Mouse (Mus musculus) skeletal muscle tissue, postnatal 0 days (tissue): ENCODE data around the gene Trpc5. TPM values are rescaled to one million over a fixed set of nuclear protein-coding genes. Genes with fewer than 3 reads are reported as not detected.

ENCODE experiments used
- polyA plus RNA-seq: library from polyadenylated mRNA; unstranded; fragments of >200 nt; fragmentation: Nextera tagmentation; extraction: Ambion mirVana; gene quantifications from 2 replicates; pipeline ENCODE4 v1.2.1, GENCODE M21; 2015

Trpc5 gene
- 0.04 and 0.07 TPM in 2 replicates for polyA plus RNA-seq

DNA sequence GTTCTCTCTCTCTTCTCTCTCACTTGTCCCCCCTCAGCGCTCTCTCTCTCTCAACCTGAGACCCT is at the start of gene Trpc5:
Gene Trpc5 (minus strand): TSS at position 39 of the 65 bp plus-strand sequence.

DNA sequence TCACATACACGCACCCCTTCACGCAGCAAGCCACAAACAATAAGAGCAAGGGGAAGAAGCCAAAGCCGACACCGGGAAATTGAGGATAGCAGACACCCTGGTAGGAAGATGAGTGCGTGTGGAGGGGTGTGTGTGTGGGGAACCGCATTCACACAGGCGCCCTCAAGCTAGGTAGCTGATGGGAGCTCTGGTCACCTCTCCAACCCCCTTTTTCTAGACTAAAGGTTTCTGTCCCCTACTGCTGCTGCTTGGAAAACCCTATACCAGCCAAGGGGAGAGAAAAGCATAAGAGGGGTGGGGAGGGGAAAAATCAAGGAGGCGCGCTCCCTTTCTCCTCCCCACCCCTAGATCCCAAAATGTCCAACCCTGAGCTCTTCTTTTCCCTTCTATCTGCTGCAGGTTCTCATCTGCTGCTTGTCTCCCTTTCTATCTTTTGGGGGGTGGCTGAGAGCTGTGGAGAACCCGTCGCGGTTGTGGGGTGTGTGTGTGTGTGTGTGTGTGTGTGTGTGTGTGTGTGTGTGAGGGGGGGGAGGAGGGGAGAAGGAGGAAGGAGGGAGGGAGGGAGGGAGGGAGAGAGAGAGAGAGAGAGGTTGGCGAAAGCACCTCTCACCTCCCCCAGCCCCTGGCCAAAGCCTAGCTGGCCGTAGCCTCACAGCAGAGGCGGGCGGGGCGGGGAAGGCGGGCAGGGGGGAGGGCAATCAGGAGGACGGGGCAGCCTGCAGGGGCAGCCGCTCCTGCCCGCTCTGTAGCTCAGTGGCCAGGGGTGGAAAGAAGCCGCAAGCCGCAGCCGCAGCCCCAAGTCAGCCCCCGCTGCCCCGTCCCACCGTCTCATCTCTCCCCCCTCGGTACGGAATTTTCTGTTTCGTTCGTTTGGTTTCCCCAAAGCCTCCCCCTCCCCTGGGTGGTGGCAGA is 483 bp upstream of the Trpc5 start, which contains the start of gene Rtl4:
Gene Rtl4 (plus strand): TSS at position 701 of the 912 bp plus-strand sequence.

DNA sequence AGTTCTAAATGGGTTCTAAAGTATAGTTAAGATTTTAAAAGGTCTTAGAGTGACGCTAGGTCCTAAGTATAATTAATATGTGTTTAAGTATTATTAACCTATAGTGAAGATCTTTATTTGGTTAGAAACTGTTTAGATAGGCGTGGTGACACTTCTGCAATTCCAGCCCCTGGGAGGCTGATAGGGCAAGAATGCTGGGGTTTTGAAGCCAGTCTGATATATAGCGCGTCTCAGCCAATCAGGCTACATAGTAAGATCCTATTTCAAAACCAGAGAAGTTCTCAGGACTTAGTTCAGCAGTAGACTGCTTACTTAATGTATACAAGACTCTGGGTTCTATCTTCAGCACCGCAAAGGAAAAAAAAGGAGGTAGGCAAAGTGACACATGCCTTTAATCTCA is 231.7 kb downstream of the Trpc5 start, which contains the start of gene Trpc5os:
Gene Trpc5os (plus strand): TSS at position 301 of the 400 bp plus-strand sequence.

Other genes with a start within 250 kb of the Trpc5 start
- gene Trpc5os, start 231.6 kb downstream of the Trpc5 start, polyA plus RNA-seq, result not detected in 2 replicates
- 0.22 and 0.31 TPM in 2 replicates for gene Rtl4, start 727 bp upstream of the Trpc5 start, polyA plus RNA-seq